Mouse (Mus musculus) MEL (cell line): ENCODE results near the gene Chchd4. TPM values are rescaled to one million over a fixed set of nuclear protein-coding genes. Genes with fewer than 3 reads are reported as not detected.
A peak's percentile ranks its signal among the peaks of the same experiment; 100 is the strongest.

Source experiments
- DNase-seq: peaks from one replicate; pipeline ENCODE4 v3.0.0; 2011; ENCODE audit warnings: low read depth, low spot score
- H3K27ac ChIP-seq: 2 replicates; pipeline ENCODE4 v1.5.1; 2012; ENCODE audit warnings: low read depth, mild to moderate bottlenecking, control low read depth, low read length, moderate library complexity; ENCODE audit not compliant: control insufficient read depth
- H3K27me3 ChIP-seq, 2 experiments: fragments of 150-350 bp in 1 of 2; sonication (generic) in 1 of 2; 2 replicates each; pipeline ENCODE4 v1.6.1; 2012; ENCODE audit warnings: low read length in 2 of 2, mild to moderate bottlenecking in 2 of 2, improper control_type of control experiment in 1 of 2, moderate library complexity in 1 of 2; ENCODE audit not compliant: insufficient read depth in 2 of 2, control insufficient read depth in 1 of 2
- H3K36me3 ChIP-seq, 2 experiments: 2 replicates each; pipeline ENCODE4 v1.6.1; 2012 to 2014; ENCODE audit warnings: low read length in 2 of 2, improper control_type of control experiment in 1 of 2, inconsistent platforms in 1 of 2, mild to moderate bottlenecking in 1 of 2; ENCODE audit not compliant: insufficient read depth in 2 of 2, control insufficient read depth in 1 of 2
- H3K4me1 ChIP-seq, 2 experiments: fragments of 150-350 bp in 1 of 2; sonication (generic) in 1 of 2; 2 replicates each; pipeline ENCODE4 v1.6.1; 2012; ENCODE audit warnings: low read length in 2 of 2, improper control_type of control experiment in 1 of 2, mild to moderate bottlenecking in 1 of 2; ENCODE audit not compliant: insufficient read depth in 2 of 2, control insufficient read depth in 1 of 2
- H3K4me3 ChIP-seq, 2 experiments: fragments of 150-350 bp in 1 of 2; sonication (generic) in 1 of 2; 2 replicates each; pipeline ENCODE4 v1.5.1; 2012; ENCODE audit warnings: low read depth in 2 of 2, low read length in 2 of 2, mild to moderate bottlenecking in 2 of 2, moderate library complexity in 2 of 2, control low read depth in 1 of 2, improper control_type of control experiment in 1 of 2; ENCODE audit not compliant: control insufficient read depth in 1 of 2, insufficient read depth in 1 of 2
- H3K79me2 ChIP-seq: 2 replicates; pipeline ENCODE4 v1.6.1; 2012; ENCODE audit warnings: mild to moderate bottlenecking, low read length, moderate library complexity; ENCODE audit not compliant: control insufficient read depth, poor library complexity, insufficient read depth
- H3K9ac ChIP-seq: 2 replicates; pipeline ENCODE4 v1.6.1; 2012; ENCODE audit warnings: low read depth, mild to moderate bottlenecking, control low read depth, low read length, moderate library complexity; ENCODE audit not compliant: control insufficient read depth, poor library complexity, severe bottlenecking
- H3K9me3 ChIP-seq: fragments of 150-350 bp; sonication (generic); replicated peaks from 2 replicates; pipeline ENCODE4 v1.6.1; 2012; ENCODE audit warnings: mild to moderate bottlenecking, low read length, improper control_type of control experiment, moderate library complexity; ENCODE audit not compliant: insufficient read depth
- BHLHE40 ChIP-seq: IDR thresholded peaks from 2 replicates; pipeline ENCODE4 v1.6.1; 2012; ENCODE audit warnings: low read depth, mild to moderate bottlenecking, inconsistent platforms, low read length, improper control_type of control experiment, borderline replicate concordance
- CTCF ChIP-seq, 3 experiments: IDR thresholded peaks in 2 of 3; conservative IDR thresholded peaks in 1 of 3; 2 replicates each; pipeline ENCODE4 v1.5.1; 2011 to 2012; ENCODE audit warnings: low read length in 3 of 3, low read depth in 2 of 3, mild to moderate bottlenecking in 2 of 3, improper control_type of control experiment in 1 of 3, inconsistent platforms in 1 of 3, mixed read lengths in 1 of 3, moderate library complexity in 1 of 3; ENCODE audit not compliant: control insufficient read depth in 1 of 3, insufficient read depth in 1 of 3, poor library complexity in 1 of 3, severe bottlenecking in 1 of 3
- E2F4 ChIP-seq: IDR thresholded peaks from 2 replicates; pipeline ENCODE4 v1.6.1; 2011; ENCODE audit warnings: low read depth, low read length, improper control_type of control experiment, borderline replicate concordance
- ETS1 ChIP-seq: IDR thresholded peaks from 2 replicates; pipeline ENCODE4 v1.6.1; 2012; ENCODE audit warnings: low read depth, mild to moderate bottlenecking, inconsistent platforms, low read length, improper control_type of control experiment, moderate library complexity
- GABPA ChIP-seq: IDR thresholded peaks from 2 replicates; pipeline ENCODE4 v1.6.1; 2012; ENCODE audit warnings: low read depth, mild to moderate bottlenecking, inconsistent platforms, low read length, improper control_type of control experiment, moderate library complexity
- GATA1 ChIP-seq: IDR thresholded peaks from 2 replicates; pipeline ENCODE4 v1.6.1; 2011; ENCODE audit warnings: low read depth, low read length, improper control_type of control experiment
- JUND ChIP-seq: IDR thresholded peaks from 2 replicates; pipeline ENCODE4 v1.6.1; 2011; ENCODE audit warnings: low read depth, mild to moderate bottlenecking, improper control_type of control experiment, low read length
- KAT2A ChIP-seq: conservative IDR thresholded peaks from 2 replicates; pipeline ENCODE4 v1.6.1; 2012; ENCODE audit warnings: low read depth, low read length, improper control_type of control experiment, inconsistent platforms
- MAX ChIP-seq: IDR thresholded peaks from 2 replicates; pipeline ENCODE4 v1.6.1; 2011; ENCODE audit warnings: low read length, improper control_type of control experiment
- MAZ ChIP-seq: IDR thresholded peaks from 2 replicates; pipeline ENCODE4 v1.6.1; 2012; ENCODE audit warnings: low read depth, mild to moderate bottlenecking, inconsistent platforms, low read length, improper control_type of control experiment
- MEF2A ChIP-seq: IDR thresholded peaks from 2 replicates; pipeline ENCODE4 v1.6.1; 2014; ENCODE audit warnings: low read depth, mild to moderate bottlenecking, inconsistent platforms, low read length, improper control_type of control experiment; ENCODE audit not compliant: poor library complexity, insufficient replicate concordance, severe bottlenecking; ENCODE audit errors: extremely low read depth
- MYC ChIP-seq: IDR thresholded peaks from 2 replicates; pipeline ENCODE4 v1.6.1; 2011; ENCODE audit warnings: low read depth, mild to moderate bottlenecking, low read length, improper control_type of control experiment, moderate library complexity
- NELFE ChIP-seq: IDR thresholded peaks from 2 replicates; pipeline ENCODE4 v1.6.1; 2011; ENCODE audit warnings: low read depth, low read length, improper control_type of control experiment
- POLR2A ChIP-seq, 2 experiments: IDR thresholded peaks; 2 replicates each; pipeline ENCODE4 v1.6.1; 2011 to 2012; ENCODE audit warnings: low read length in 2 of 2, mild to moderate bottlenecking in 2 of 2, control low read depth in 1 of 2, improper control_type of control experiment in 1 of 2, low read depth in 1 of 2, moderate library complexity in 1 of 2; ENCODE audit not compliant: control insufficient read depth in 1 of 2, insufficient read depth in 1 of 2, poor library complexity in 1 of 2
- POLR2AphosphoS2 ChIP-seq: IDR thresholded peaks from 2 replicates; pipeline ENCODE4 v1.6.1; 2011; ENCODE audit warnings: low read length, improper control_type of control experiment
- RAD21 ChIP-seq: IDR thresholded peaks from 2 replicates; pipeline ENCODE4 v1.6.1; 2011; ENCODE audit warnings: mild to moderate bottlenecking, low read depth, low read length, improper control_type of control experiment
- RCOR1 ChIP-seq: IDR thresholded peaks from 2 replicates; pipeline ENCODE4 v1.6.1; 2012; ENCODE audit warnings: low read depth, mild to moderate bottlenecking, inconsistent platforms, low read length, improper control_type of control experiment
- SIN3A ChIP-seq: IDR thresholded peaks from 2 replicates; pipeline ENCODE4 v1.6.1; 2012; ENCODE audit warnings: low read length, improper control_type of control experiment, inconsistent platforms
- SMC3 ChIP-seq: IDR thresholded peaks from 2 replicates; pipeline ENCODE4 v1.6.1; 2011; ENCODE audit warnings: low read depth, low read length, improper control_type of control experiment
- TAL1 ChIP-seq: IDR thresholded peaks from 2 replicates; pipeline ENCODE4 v1.6.1; 2012; ENCODE audit warnings: mild to moderate bottlenecking, inconsistent platforms, low read length, moderate library complexity, mixed read lengths
- TCF12 ChIP-seq: IDR thresholded peaks from 2 replicates; pipeline ENCODE4 v1.6.1; 2014; ENCODE audit warnings: low read depth, mild to moderate bottlenecking, inconsistent platforms, low read length, improper control_type of control experiment, moderate library complexity
- UBTF ChIP-seq: IDR thresholded peaks from 2 replicates; pipeline ENCODE4 v1.6.1; 2012; ENCODE audit warnings: low read depth, mild to moderate bottlenecking, inconsistent platforms, low read length, improper control_type of control experiment, moderate library complexity, borderline replicate concordance; ENCODE audit not compliant: insufficient read depth
- USF1 ChIP-seq: IDR thresholded peaks from 2 replicates; pipeline ENCODE4 v1.6.1; 2014; ENCODE audit warnings: low read depth, mild to moderate bottlenecking, inconsistent platforms, low read length, improper control_type of control experiment, moderate library complexity
- USF2 ChIP-seq, 2 experiments: IDR thresholded peaks; 2 replicates each; pipeline ENCODE4 v1.6.1; 2011 to 2012; ENCODE audit warnings: improper control_type of control experiment in 2 of 2, low read length in 2 of 2, borderline replicate concordance in 1 of 2, inconsistent platforms in 1 of 2, low read depth in 1 of 2, mild to moderate bottlenecking in 1 of 2; ENCODE audit not compliant: insufficient read depth in 1 of 2
- ZKSCAN1 ChIP-seq: IDR thresholded peaks from 2 replicates; pipeline ENCODE4 v1.6.1; 2012; ENCODE audit warnings: low read depth, mild to moderate bottlenecking, inconsistent platforms, low read length, improper control_type of control experiment, moderate library complexity
- ZNF384 ChIP-seq: IDR thresholded peaks from 2 replicates; pipeline ENCODE4 v1.6.1; 2012; ENCODE audit warnings: low read depth, mild to moderate bottlenecking, inconsistent platforms, low read length, improper control_type of control experiment
- polyA plus RNA-seq, 2 experiments: library from polyadenylated mRNA; stranded (reverse) in 1 of 2; unstranded in 1 of 2; fragments of >175 nt in 1 of 2; fragments of >200 nt in 1 of 2; gene quantifications; 2 replicates each; pipeline versions ENCODE4 v1.2.1 to v1.2.4; 2012; ENCODE audit warnings: low replicate concordance in 2 of 2, low read depth in 1 of 2; ENCODE audit not compliant: insufficient read length in 2 of 2, insufficient read depth in 1 of 2, missing spikeins in 1 of 2
- total RNA-seq: library from RNA; depleted of rRNA; stranded (reverse); fragments of 300-350 nt; gene quantifications from 2 replicates; pipeline ENCODE4 v1.2.3, GENCODE M21; 2012

Chchd4 gene
- total and polyA plus RNA-seq, 3 experiments, result 38.5 to 54.8 TPM; not detected in 1

DNA sequence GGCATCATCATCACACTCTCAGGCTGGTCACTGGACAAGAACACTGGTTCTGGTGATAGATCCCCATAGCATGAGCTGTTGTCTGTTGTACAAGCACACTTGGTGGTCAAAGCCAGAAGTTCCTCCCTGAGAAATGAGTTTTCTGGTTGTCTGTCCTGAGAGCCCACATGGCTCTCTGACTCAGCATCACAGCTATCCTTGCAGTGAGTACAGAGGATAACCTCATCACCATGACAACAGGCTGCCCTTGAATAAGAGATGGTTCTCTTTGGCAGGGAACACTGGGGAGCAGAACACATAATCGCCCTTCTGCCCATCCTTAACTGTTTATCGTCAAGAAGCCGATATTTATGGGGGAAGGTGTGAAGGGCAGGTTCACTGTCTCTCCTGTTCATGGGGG, 28.0 kb downstream of the Chchd4 start:
- TF ChIP-seq MAX (no peak), POLR2AphosphoS2 (no peak), ETS1 (no peak), POLR2A (IDR thresholded peaks at IDR 0.05; ENCODE audit: control insufficient read depth in 1 of 2, insufficient read depth in 1 of 2, low read depth in 1 of 2, low read length in 2 of 2, poor library complexity in 1 of 2) (no peak), TAL1 (no peak), MAZ (no peak), ZKSCAN1 (no peak), UBTF (no peak)
- peaks cover 4 to 9% of the 10 kb centered on the region in 2 experiments; a peak in 3 of 4 replicates for H3K27me3 ChIP-seq
- H3K4me3 ChIP-seq, result no peak overlapping the region

DNA sequence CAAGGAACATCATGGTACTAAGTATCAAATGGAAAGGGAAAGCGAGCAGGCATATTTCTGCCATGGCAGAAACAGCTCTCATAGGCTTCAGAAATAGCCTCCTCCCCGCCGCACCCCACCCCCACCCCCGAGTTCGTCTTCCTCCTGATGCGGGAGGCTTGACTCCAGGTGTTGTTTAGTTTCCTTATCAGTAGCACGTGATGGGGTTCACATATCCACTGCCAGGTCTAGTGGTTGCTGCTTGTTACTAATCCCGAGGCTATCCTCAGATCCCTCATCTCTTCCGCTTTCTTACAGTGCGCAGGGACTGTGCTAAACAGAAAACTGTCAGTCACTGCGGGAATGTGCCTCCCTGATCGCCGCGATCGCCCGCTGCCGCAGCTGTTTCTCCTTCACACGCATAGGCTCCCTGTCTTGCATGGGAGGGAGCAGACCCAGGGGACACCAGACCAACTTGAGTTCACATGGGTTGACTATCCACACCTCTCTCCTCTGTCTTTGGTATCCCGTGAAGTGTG, 32.1 kb downstream of the Chchd4 start:
- H3K9ac ChIP-seq, result peak overlapping the region; percentile 89
- H3K79me2 ChIP-seq, result no peaks in the 10 kb centered on the region; the same call in 1 of the 2 replicates
- H3K9me3 ChIP-seq, result no peaks in the 10 kb centered on the region
- H3K27ac ChIP-seq, result peak overlapping the region; percentile 71
- H3K4me3 ChIP-seq, result peak overlapping the region; percentile 72 to 98
- H3K27me3 ChIP-seq, result peaks cover 2 to 4% of the 10 kb centered on the region in 2 experiments
- H3K36me3 ChIP-seq, result peaks cover 0 to 2% of the 10 kb centered on the region in 2 experiments; a peak in 1 of 4 replicates
- TF ChIP-seq KAT2A (no peak), E2F4 (no peak), MEF2A (no peak), MAZ (no peak), MYC (no peak), SIN3A (no peak), ETS1 (no peak), MAX (no peak), GABPA (no peak), TAL1 (no peak), JUND (no peak), NELFE (no peak), CTCF (IDR thresholded peaks at IDR 0.05 in 2 of 3, conservative IDR thresholded peaks at IDR 0.05 in 1 of 3; ENCODE audit: control insufficient read depth in 1 of 3, insufficient read depth in 1 of 3, low read depth in 2 of 3, low read length in 3 of 3, poor library complexity in 1 of 3, severe bottlenecking in 1 of 3) (no peak), GATA1 (peak; percentile 37), ZNF384 (no peak), USF2 (IDR thresholded peaks at IDR 0.05; ENCODE audit: borderline replicate concordance in 1 of 2, insufficient read depth in 1 of 2, low read depth in 1 of 2, low read length in 2 of 2) (no peak), SMC3 (no peak), RCOR1 (no peak), RAD21 (no peak), USF1 (peak; percentile 83), POLR2AphosphoS2 (no peak), UBTF (no peak), TCF12 (no peak), BHLHE40 (0 out of 2 replicates have a peak, but pooled peaks have one; percentile 79)
- peak; percentile 65 for DNase-seq
- no peaks in the 10 kb centered on the region for H3K4me1 ChIP-seq

More for the DNA sequence above, 28.0 kb downstream of the Chchd4 start:
- Histone ChIP-seq H3K36me3 (peaks cover 0 to 2% of the 10 kb centered on the region in 2 experiments; a peak in 1 of 4 replicates), H3K79me2 (no peaks in the 10 kb centered on the region; the same call in 1 of the 2 replicates), H3K9me3 (no peaks in the 10 kb centered on the region), H3K27ac (no peak overlapping the region), H3K4me1 (no peaks in the 10 kb centered on the region), H3K9ac (no peak overlapping the region)
- no peak for DNase-seq
